Mouse (Mus musculus): ENCODE data around the gene Fndc3b. TPM values are rescaled to one million over a fixed set of nuclear protein-coding genes. Genes with fewer than 3 reads are reported as not detected.

Gene Fndc3b
- polyA plus RNA-seq, 1 experiment from 2014 or later, result 24.5 TPM

DNA sequence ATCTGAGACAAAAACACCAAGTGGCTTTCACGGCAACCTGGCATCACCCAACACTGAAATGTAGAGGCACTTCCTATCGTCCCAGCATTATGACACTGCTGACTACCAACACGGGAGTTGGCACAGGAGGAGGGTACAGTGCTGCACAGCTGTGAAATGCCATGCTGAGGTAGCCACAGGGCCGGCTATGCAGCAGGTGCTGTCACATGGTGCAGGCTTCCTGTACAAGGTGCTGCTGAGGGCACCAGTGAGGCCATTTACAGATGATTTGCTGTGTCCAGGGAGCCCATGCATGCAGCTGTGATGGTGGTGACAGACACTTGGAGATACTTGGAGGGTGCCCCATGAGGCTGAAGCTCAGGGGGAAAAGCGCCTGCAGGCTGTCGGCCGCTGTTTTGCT lies 249.2 kb downstream of the Fndc3b start:
- Histone ChIP-seq H3K27me3 (replicated peaks) (no peaks in the 10 kb centered on the region), H3K9me3 (no peaks in the 10 kb centered on the region), H3K4me2 (no peak overlapping the region), H3K27ac (no peak overlapping the region), H3K4me1 (no peaks in the 10 kb centered on the region), H3K9ac (no peak overlapping the region), H3K36me3 (peaks cover 54% of the 10 kb centered on the region), H3K4me3 (replicated peaks) (no peak overlapping the region)
- WGBS, result 90% methylated on average over 7 of the region's 7 CpGs
- no peak for ATAC-seq (ENCODE audit: insufficient read depth, low FRiP score, low read depth)

DNA sequence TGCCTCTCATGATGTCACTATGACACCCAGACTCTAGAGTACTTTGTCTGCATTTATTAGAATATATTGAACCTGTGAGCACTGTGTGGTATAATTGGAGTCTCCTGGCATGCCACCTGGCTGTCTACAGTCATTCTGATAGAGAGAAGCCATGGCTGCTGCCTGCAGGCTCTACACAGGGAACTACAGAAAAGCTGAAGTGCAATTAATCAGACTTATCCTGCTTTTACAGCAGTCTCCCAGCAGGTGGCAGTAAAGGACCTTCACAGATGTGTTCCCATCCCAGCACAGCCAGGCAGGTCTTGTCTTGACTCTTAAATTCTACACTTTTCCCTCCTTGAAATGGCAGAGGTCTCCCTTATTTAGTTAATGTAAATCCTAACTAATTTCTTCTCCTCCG lies 250.1 kb downstream of the Fndc3b start:
- Histone ChIP-seq H3K4me1 (no peaks in the 10 kb centered on the region), H3K27me3 (replicated peaks) (no peaks in the 10 kb centered on the region), H3K4me3 (replicated peaks) (no peak overlapping the region), H3K9me3 (no peaks in the 10 kb centered on the region), H3K27ac (no peak overlapping the region), H3K9ac (no peak overlapping the region), H3K4me2 (no peak overlapping the region), H3K36me3 (peaks cover 60% of the 10 kb centered on the region)
- ATAC-seq (ENCODE audit: insufficient read depth, low FRiP score, low read depth), result peak; percentile 38
- WGBS, result 38% methylated on average over 1 of the region's 1 CpGs

DNA sequence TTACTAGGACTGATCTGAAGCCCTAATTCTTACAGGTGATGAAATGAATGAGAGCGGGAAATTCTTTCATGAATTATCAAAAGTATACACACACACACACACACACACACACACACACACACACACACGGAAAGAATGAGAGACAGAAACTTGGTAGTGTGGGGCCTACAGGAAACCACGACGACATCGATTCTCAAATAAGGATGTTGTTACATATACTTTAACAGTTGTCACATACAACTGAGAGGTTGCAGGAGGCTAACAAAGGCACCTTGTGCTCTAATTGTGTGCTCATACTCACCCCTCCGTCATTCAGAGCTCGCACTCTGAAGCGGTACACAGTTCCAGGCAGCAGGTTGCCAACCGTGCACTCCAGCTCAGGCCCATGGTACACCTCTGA lies 252.7 kb downstream of the Fndc3b start:
- Histone ChIP-seq H3K27ac (no peak overlapping the region), H3K36me3 (peaks cover 67% of the 10 kb centered on the region)
- WGBS, result 83% methylated on average over 9 of the region's 9 CpGs

DNA sequence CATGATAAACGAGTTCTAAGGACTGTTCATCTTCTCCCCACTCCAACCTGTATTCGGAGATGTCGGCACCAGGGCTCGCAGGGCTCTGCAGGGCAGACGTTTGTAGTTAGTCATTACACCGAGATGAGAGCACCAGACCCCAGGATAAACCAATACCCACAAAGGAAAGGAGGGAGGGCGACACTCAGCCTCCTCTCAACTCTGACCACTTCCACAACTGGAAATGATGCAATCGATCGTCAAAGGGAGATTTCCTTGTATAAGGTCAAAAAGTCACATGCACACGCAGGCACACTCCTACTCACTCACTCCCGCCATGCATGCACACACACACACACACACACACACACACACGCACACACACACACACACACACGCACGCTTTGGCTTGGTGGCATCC lies 254.6 kb downstream of the Fndc3b start:
- no peak overlapping the region for H3K4me2 ChIP-seq
- no peaks in the 10 kb centered on the region for H3K27me3 ChIP-seq (replicated peaks)
- no peak for ATAC-seq (ENCODE audit: insufficient read depth, low FRiP score, low read depth)
- peaks cover 57% of the 10 kb centered on the region for H3K36me3 ChIP-seq
- no peak overlapping the region for H3K9ac ChIP-seq
- H3K9me3 ChIP-seq, result no peaks in the 10 kb centered on the region
- H3K27ac ChIP-seq, result no peak overlapping the region
- H3K4me1 ChIP-seq, result no peaks in the 10 kb centered on the region
- no peak overlapping the region for H3K4me3 ChIP-seq (replicated peaks)
- 84% methylated on average over 14 of the region's 14 CpGs for WGBS

More for the DNA sequence above, 252.7 kb downstream of the Fndc3b start:
- Histone ChIP-seq H3K27me3 (replicated peaks) (no peaks in the 10 kb centered on the region), H3K9ac (no peak overlapping the region), H3K4me3 (replicated peaks) (no peak overlapping the region), H3K4me1 (no peaks in the 10 kb centered on the region), H3K4me2 (no peak overlapping the region), H3K9me3 (no peaks in the 10 kb centered on the region)
- no peak for ATAC-seq (ENCODE audit: insufficient read depth, low FRiP score, low read depth)

DNA sequence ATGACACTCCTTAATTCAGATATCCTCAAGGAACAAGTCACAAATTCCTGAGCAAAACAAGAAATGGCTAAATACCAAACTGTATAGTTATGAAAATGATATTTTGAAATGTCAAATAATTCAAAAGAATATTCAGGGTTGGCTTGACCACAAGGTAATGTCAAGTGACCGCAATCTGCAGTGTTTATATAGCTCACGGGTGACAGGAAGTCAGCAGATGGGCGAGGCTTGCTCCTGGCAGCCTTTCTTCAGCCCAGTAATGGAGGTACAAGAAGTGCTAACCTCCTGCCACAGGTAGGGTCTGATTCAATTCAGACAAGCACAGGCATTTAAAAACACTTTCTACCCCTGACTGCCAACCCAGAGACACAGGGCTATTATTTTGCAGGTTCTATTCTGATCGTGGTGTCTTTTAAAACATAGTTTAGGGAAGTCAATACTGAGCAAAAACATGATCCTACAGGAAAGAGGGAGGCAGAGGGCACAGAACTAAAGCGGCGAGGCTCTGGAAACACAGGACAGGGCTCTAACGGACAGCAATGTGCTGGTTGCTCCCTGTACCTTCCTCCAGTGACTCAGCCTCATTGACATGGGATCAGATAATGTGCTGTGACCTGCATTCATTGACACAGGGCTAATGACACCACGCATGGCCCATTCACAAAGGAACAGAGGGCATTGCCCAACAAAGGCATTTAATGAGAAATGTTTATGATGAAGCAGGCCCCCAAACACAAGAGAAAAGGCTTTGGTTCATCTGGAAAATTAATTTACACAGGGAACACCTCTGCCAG lies 256.5 kb downstream of the Fndc3b start:
- ATAC-seq (ENCODE audit: insufficient read depth, low FRiP score, low read depth), result no peak
- H3K4me3 ChIP-seq (replicated peaks), result no peak overlapping the region
- 85% methylated on average over 8 of the region's 8 CpGs for WGBS
- H3K9ac ChIP-seq, result no peak overlapping the region
- H3K36me3 ChIP-seq, result peaks cover 54% of the 10 kb centered on the region
- no peaks in the 10 kb centered on the region for H3K27me3 ChIP-seq (replicated peaks)
- no peaks in the 10 kb centered on the region for H3K9me3 ChIP-seq
- H3K4me1 ChIP-seq, result no peaks in the 10 kb centered on the region
- H3K27ac ChIP-seq, result no peak overlapping the region
- no peak overlapping the region for H3K4me2 ChIP-seq

DNA sequence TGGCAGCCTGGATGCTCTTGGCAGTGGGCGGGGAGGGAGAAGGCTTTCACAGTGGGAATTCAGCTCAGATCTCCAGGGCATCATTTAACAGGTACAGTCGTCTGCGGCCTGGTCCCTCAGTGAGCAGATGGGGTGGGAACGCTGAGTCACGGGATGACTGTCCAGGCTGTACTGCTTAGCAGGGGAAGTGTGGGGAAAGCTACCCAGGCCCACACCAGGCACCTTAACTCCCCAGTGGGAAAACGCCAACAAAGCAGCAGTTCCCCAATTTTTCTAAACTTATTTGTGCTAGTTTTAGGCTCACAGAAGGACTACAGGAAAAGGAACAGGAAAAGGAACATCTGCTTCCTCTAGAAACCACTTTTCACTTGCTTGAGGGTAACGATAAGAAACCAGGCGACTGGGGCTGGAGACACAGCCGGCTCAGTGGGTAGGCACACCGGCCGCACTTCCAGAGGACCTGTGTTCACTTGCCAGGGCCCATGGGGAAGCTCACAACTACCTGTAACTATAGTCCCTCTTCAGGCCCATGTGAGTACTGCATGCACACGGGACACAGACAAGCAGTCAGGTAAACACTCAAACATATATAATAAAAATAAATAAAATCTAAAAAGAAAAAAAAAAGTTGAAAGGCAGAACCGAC lies 257.5 kb downstream of the Fndc3b start:
- Histone ChIP-seq H3K36me3 (peaks cover 57% of the 10 kb centered on the region), H3K4me3 (replicated peaks) (no peak overlapping the region), H3K4me1 (no peaks in the 10 kb centered on the region), H3K27me3 (replicated peaks) (no peaks in the 10 kb centered on the region), H3K9me3 (no peaks in the 10 kb centered on the region), H3K4me2 (no peak overlapping the region), H3K27ac (no peak overlapping the region), H3K9ac (no peak overlapping the region)
- ATAC-seq (ENCODE audit: insufficient read depth, low FRiP score, low read depth), result no peak
- 83% methylated on average over 13 of the region's 13 CpGs for WGBS

DNA sequence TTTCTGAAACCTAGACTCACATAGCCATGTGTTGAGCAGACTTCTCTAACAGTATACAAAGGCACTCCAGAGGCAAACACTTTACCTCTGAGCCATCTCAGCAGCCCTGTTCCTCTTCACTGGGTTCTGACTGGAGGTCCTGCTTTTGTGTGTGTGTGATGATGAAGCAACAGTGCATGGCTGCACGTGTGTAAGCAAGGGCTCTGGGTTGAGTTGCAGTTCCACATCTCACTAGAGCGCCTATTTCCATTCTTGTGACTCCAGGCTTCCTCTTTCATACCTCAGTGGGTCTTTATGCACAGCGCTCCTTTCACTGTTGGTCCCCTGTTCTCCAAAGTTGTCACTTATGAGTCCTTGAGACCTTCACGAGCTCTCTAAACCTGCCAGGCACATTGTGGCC lies 261.7 kb downstream of the Fndc3b start:
- no peaks in the 10 kb centered on the region for H3K4me1 ChIP-seq
- no peaks in the 10 kb centered on the region for H3K27me3 ChIP-seq (replicated peaks)
- H3K9me3 ChIP-seq, result no peaks in the 10 kb centered on the region
- no peak overlapping the region for H3K4me2 ChIP-seq
- ATAC-seq (ENCODE audit: insufficient read depth, low FRiP score, low read depth), result no peak
- H3K36me3 ChIP-seq, result peaks cover 41% of the 10 kb centered on the region
- H3K9ac ChIP-seq, result no peak overlapping the region
- H3K4me3 ChIP-seq (replicated peaks), result no peak overlapping the region
- WGBS, result 89% methylated on average over 4 of the region's 4 CpGs
- H3K27ac ChIP-seq, result no peak overlapping the region

DNA sequence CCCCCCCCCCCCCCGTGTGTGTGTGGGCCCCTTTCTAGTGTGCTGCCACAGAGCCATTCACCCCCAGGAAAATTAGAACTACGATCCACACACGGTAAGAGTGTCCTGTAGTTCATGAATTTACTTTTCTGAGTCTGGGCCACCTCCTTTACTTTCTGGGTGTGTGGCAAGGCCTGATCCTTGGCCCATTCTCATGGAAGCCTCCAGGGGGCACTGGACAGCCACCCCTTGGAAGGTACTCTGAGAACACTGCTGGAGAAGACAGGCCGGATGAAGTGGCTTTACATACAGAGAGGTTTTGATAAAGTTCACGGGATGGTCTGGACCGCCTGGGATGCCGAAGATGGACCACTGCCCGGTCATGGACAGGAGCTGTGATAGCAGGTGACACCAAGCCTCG lies 262.7 kb downstream of the Fndc3b start:
- Histone ChIP-seq H3K27ac (no peak overlapping the region), H3K4me3 (replicated peaks) (no peak overlapping the region), H3K4me2 (no peak overlapping the region), H3K36me3 (peaks cover 30% of the 10 kb centered on the region), H3K4me1 (no peaks in the 10 kb centered on the region), H3K9me3 (no peaks in the 10 kb centered on the region), H3K9ac (no peak overlapping the region), H3K27me3 (replicated peaks) (no peaks in the 10 kb centered on the region)
- 88% methylated on average over 9 of the region's 9 CpGs for WGBS
- ATAC-seq (ENCODE audit: insufficient read depth, low FRiP score, low read depth), result no peak

DNA sequence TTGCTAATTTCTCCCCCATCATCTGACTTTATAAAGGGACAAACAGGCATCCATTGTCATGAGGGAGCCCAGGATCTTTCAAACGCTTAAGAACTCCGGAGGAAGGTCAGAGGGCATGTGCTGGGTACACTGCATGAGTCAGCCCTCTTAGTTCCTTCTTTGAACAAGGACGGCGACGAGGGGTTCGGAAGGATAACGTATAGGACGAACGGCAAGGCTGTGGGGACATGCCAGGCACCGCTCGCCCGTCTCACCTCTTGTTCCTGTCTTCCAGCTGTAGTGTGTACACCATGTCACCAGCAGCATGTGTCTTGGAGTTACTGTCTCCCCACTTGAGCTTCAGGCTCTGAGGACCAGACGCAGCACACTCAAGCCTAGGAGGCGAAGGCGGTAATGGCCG lies 271.4 kb downstream of the Fndc3b start:
- H3K27me3 ChIP-seq (replicated peaks), result no peaks in the 10 kb centered on the region
- H3K27ac ChIP-seq, result no peak overlapping the region
- H3K4me2 ChIP-seq, result no peak overlapping the region
- WGBS, result 69% methylated on average over 16 of the region's 16 CpGs
- no peaks in the 10 kb centered on the region for H3K4me1 ChIP-seq
- no peaks in the 10 kb centered on the region for H3K9me3 ChIP-seq
- H3K4me3 ChIP-seq (replicated peaks), result no peak overlapping the region
- no peak overlapping the region for H3K9ac ChIP-seq
- peaks cover 17% of the 10 kb centered on the region for H3K36me3 ChIP-seq
- ATAC-seq (ENCODE audit: insufficient read depth, low FRiP score, low read depth), result no peak

DNA sequence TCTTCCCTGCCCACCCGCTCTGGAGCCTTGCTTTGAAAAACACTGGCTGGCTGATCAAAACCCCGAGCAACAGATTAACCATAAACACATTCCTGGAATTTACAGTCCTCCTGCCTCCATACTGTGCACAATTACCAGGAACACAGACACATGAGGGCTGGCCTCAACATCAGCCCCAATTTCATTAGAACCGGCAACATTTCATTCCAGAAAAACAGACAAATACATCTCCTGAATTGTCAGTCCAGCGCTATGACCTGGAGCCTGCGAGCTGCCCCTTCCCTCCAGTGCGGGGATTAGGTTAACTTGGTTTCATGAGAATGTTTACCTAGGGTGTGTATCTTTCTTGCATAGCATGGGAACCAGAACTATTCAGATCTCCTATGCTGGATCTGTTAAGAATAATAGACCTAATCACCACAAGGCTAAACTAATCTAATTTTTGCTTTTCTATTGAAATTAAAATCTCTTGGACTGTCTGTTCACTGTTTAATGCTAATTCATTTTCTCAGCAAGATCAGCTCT lies 275.9 kb downstream of the Fndc3b start:
- no peak overlapping the region for H3K4me2 ChIP-seq
- peaks cover 17% of the 10 kb centered on the region for H3K36me3 ChIP-seq
- H3K27ac ChIP-seq, result peak overlapping the region; percentile 49; the same call in 1 of the 2 replicates
- ATAC-seq (ENCODE audit: insufficient read depth, low FRiP score, low read depth), result peak; percentile 58
- H3K9me3 ChIP-seq, result no peaks in the 10 kb centered on the region
- H3K9ac ChIP-seq, result no peak overlapping the region
- no peaks in the 10 kb centered on the region for H3K4me1 ChIP-seq
- H3K4me3 ChIP-seq (replicated peaks), result no peak overlapping the region
- no peaks in the 10 kb centered on the region for H3K27me3 ChIP-seq (replicated peaks)
- WGBS, result 44% methylated on average over 6 of the region's 6 CpGs

DNA sequence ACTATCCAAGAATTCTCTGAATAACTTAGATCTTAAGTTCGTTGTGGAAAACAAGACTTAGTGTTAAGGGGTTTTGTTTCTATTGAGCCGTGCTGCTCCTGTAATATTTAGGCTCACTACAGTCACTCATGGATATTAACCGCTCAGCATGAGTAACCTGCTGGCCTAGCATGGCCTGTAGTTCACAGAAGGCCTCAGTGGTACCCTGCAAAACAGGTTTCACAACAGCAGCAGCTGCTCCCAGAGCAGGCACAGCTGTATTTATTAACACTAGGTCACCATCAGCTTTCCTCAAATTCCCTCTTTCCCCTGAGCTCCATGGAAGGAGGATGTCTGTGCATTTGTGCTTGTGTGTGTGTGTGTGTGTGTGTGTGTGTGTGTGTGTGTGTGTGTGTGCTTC lies 278.1 kb downstream of the Fndc3b start:
- no peak overlapping the region for H3K27ac ChIP-seq
- ATAC-seq (ENCODE audit: insufficient read depth, low FRiP score, low read depth), result peak; percentile 75; the same call in 1 of the 2 replicates
- no peak overlapping the region for H3K4me2 ChIP-seq
- WGBS, result 79% methylated on average over 3 of the region's 3 CpGs
- H3K36me3 ChIP-seq, result peaks cover 14% of the 10 kb centered on the region
- no peaks in the 10 kb centered on the region for H3K27me3 ChIP-seq (replicated peaks)
- H3K4me3 ChIP-seq (replicated peaks), result no peak overlapping the region
- no peaks in the 10 kb centered on the region for H3K9me3 ChIP-seq
- no peak overlapping the region for H3K9ac ChIP-seq
- no peaks in the 10 kb centered on the region for H3K4me1 ChIP-seq

DNA sequence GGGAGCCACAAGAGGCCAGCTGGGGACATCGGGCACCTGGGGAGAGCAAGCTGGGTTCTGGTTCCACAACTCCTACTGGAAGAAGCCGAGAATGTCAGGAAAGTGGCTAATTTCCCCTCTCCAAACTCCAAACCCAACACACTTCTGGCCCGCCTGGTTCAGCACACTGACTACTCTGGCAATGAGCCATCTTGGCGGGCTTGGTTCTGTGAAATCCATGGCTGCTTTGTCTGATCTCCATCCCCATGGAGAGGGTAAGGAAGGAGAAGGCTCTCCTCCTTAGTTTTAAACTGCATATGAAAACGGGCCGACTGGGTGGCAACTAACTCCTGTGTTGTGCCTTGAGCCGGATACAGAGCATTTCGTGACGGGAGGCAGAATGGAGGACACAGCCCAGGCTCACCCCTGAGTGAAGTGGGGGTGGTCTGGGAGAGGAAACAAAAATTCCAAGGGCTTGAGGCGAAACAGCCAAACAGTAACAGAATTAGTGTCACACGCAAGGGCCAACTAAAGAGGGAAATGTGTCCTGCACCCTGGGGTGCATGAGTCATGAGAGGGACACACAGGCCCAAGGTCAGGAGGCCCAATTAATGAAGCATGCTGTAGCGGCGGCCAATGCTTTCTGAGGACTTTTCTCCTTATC lies 280.4 kb downstream of the Fndc3b start:
- ATAC-seq (ENCODE audit: insufficient read depth, low FRiP score, low read depth), result no peak
- Histone ChIP-seq H3K4me2 (no peak overlapping the region), H3K4me3 (replicated peaks) (no peak overlapping the region), H3K9ac (no peak overlapping the region), H3K4me1 (no peaks in the 10 kb centered on the region), H3K36me3 (peaks cover 18% of the 10 kb centered on the region), H3K9me3 (no peaks in the 10 kb centered on the region), H3K27ac (no peak overlapping the region), H3K27me3 (replicated peaks) (no peaks in the 10 kb centered on the region)
- WGBS, result 83% methylated on average over 13 of the region's 13 CpGs
